In the genomic region with DNA sequence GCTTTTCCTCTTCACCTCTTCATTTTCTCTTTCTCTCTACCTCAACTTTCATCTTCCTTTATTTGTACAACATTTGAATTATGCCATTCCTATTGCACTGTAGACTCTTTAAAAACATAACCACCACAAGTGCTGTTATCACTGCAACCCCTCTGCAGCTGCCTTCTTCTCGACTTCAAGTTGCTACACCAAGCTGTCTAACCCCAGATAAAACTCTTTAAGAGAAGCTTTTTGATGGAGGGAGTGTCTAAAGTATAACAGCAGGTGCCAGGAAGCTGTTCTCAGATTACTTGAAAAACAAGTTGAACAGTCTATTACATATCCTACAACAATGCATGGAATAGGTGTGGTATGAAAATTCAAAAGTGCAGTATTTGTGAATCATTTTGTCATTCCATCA, we compare ENCODE assay signal across 31 mouse cellular contexts.
"Had no signal": no experiment of that assay in that cellular context is flagged by ENCODE, and none has a peak within 500 bp of the region (broad histone marks: within the 10 kb centered on the region; RNA-seq: fewer than 3 reads in every experiment).

No protein-coding gene starts in this region.

- H3K27me3 ChIP-seq: limb, embryonic 12.5 days; limb, embryonic 13.5 days; limb, embryonic 15.5 days; liver, embryonic 12.5 days; liver, embryonic 13.5 days; liver, embryonic 15.5 days; lung, embryonic 15.5 days; megakaryocyte, embryonic 14.5 days; midbrain, embryonic 12.5 days; midbrain, embryonic 15.5 days; neural tube, embryonic 12.5 days had no signal

- H3K9me3 ChIP-seq: limb, embryonic 10.5 days; limb, embryonic 12.5 days; limb, embryonic 13.5 days; limb, embryonic 15.5 days; liver, embryonic 12.5 days; liver, embryonic 13.5 days; liver, embryonic 15.5 days; lung, embryonic 15.5 days; megakaryocyte, embryonic 14.5 days; midbrain, embryonic 10.5 days; midbrain, embryonic 12.5 days; midbrain, embryonic 13.5 days; midbrain, embryonic 15.5 days; neural tube, embryonic 12.5 days had no signal

- H3K4me3 ChIP-seq: limb, embryonic 10.5 days; limb, embryonic 12.5 days; limb, embryonic 13.5 days; limb, embryonic 15.5 days; liver, embryonic 12.5 days; liver, embryonic 13.5 days; liver, embryonic 15.5 days; lung, embryonic 15.5 days; megakaryocyte, embryonic 14.5 days; midbrain, embryonic 10.5 days; midbrain, embryonic 12.5 days; midbrain, embryonic 13.5 days; midbrain, embryonic 15.5 days; myocyte; neural tube, embryonic 12.5 days had no signal

- H3K9ac ChIP-seq: limb, embryonic 12.5 days; limb, embryonic 13.5 days; limb, embryonic 15.5 days; liver, embryonic 12.5 days; liver, embryonic 13.5 days; liver, embryonic 14.5 days; liver, embryonic 15.5 days; liver, postnatal 0 days; lung, embryonic 14.5 days; lung, embryonic 15.5 days; midbrain, embryonic 12.5 days; midbrain, embryonic 13.5 days; midbrain, embryonic 15.5 days; neural tube, embryonic 12.5 days had no signal

- H3K36me3 ChIP-seq: limb, embryonic 10.5 days; limb, embryonic 12.5 days; limb, embryonic 13.5 days; limb, embryonic 15.5 days; liver, embryonic 12.5 days; liver, embryonic 13.5 days; liver, embryonic 15.5 days; lung, embryonic 15.5 days; midbrain, embryonic 10.5 days; midbrain, embryonic 12.5 days; midbrain, embryonic 13.5 days; midbrain, embryonic 15.5 days; neural tube, embryonic 12.5 days had no signal

- H3K4me2 ChIP-seq: limb, embryonic 12.5 days; limb, embryonic 13.5 days; limb, embryonic 15.5 days; liver, embryonic 11.5 days; liver, embryonic 12.5 days; liver, embryonic 13.5 days; liver, embryonic 15.5 days; lung, embryonic 14.5 days; lung, embryonic 15.5 days; midbrain, embryonic 11.5 days; midbrain, embryonic 12.5 days; midbrain, embryonic 13.5 days; midbrain, embryonic 15.5 days; neural tube, embryonic 12.5 days had no signal

- H3K27ac ChIP-seq: limb, embryonic 10.5 days; limb, embryonic 12.5 days; limb, embryonic 13.5 days; limb, embryonic 15.5 days; liver, embryonic 12.5 days; liver, embryonic 13.5 days; liver, embryonic 14.5 days; liver, embryonic 15.5 days; lung, embryonic 15.5 days; macrophage; midbrain, embryonic 10.5 days; midbrain, embryonic 12.5 days; midbrain, embryonic 13.5 days; midbrain, embryonic 15.5 days; neural tube, embryonic 12.5 days had no signal

- ATAC-seq: liver, embryonic 12.5 days; liver, postnatal 0 days; lung, postnatal 0 days; midbrain, embryonic 13.5 days; midbrain, embryonic 15.5 days had no signal

- DNase-seq: left cerebral cortex, postnatal 4 days; liver; liver, embryonic 13.5 days; liver, postnatal 0 days; lung, adult 18-20 months; lung, adult 2 months; lung, embryonic 14.5 days; lung, postnatal 10 days; lung, postnatal 14 days; lung, postnatal 36 days; lung, postnatal 4 days; midbrain, embryonic 14.5 days had no signal

- H3K4me1 ChIP-seq: limb, embryonic 10.5 days; limb, embryonic 12.5 days; limb, embryonic 13.5 days; limb, embryonic 15.5 days; liver, embryonic 12.5 days; liver, embryonic 13.5 days; liver, embryonic 15.5 days; lung, embryonic 15.5 days; megakaryocyte, embryonic 14.5 days; midbrain, embryonic 10.5 days; midbrain, embryonic 12.5 days; midbrain, embryonic 13.5 days; midbrain, embryonic 15.5 days; neural tube, embryonic 12.5 days had no signal
